Comparison of ENCODE assay signal across 13 mouse cellular contexts in genomic region chr13:21454133-21454532, GRCm38 (mm10). TPM values are rescaled to one million over a fixed set of nuclear protein-coding genes. Genes with fewer than 3 reads are reported as not detected.
DNase-seq lines count a peak whose midpoint lies in the region; ATAC-seq and TF ChIP-seq lines count a peak whose summit lies in the region.
"Had no signal": no experiment of that assay in that cellular context is flagged by ENCODE, and none has a peak within 500 bp of the region (broad histone marks: within the 10 kb centered on the region; RNA-seq: fewer than 3 reads in every experiment).

No protein-coding gene starts in this region.

- peak overlapping the region; percentile 54; the same call in 1 of the 2 replicates for H3K4me2 ChIP-seq in hindbrain, postnatal 0 days (ENCODE audit: low read depth, low read length)
- no peak overlapping the region for H3K4me2 ChIP-seq in hindbrain, embryonic 12.5 days (replicated peaks)
- peak overlapping the region; percentile 79; the same call in 1 of the 2 replicates for H3K4me2 ChIP-seq in CH12.LX (ENCODE audit: insufficient read depth, low read depth, poor library complexity, severe bottlenecking)
- peak overlapping the region; percentile 69 for H3K4me2 ChIP-seq in liver, embryonic 15.5 days

- no peak for TF ChIP-seq CTCF in hindbrain, postnatal 0 days (IDR thresholded peaks at IDR 0.05; ENCODE audit: low read depth)
- TF ChIP-seq CTCF in CH12.LX (conservative IDR thresholded peaks at IDR 0.05 in 1 of 2, IDR thresholded peaks at IDR 0.05 in 1 of 2; ENCODE audit: low read depth in 2 of 2, low read length in 2 of 2), result no peak

- no peak for ATAC-seq in erythroblast, adult 5-6 weeks (replicated peaks; ENCODE audit: low FRiP score, poor library complexity, severe bottlenecking)
- ATAC-seq in hindbrain, postnatal 0 days, result no peak
- ATAC-seq in hindbrain, embryonic 12.5 days (ENCODE audit: low FRiP score), result no peak
- peak; percentile 74 for ATAC-seq in liver, embryonic 15.5 days (ENCODE audit: insufficient read depth)

- TF ChIP-seq EP300 in CH12.LX (IDR thresholded peaks at IDR 0.05; ENCODE audit: low read length), result no peak

- H3K27ac ChIP-seq in hindbrain, postnatal 0 days, result no peak overlapping the region
- H3K27ac ChIP-seq in hindbrain, embryonic 12.5 days, result no peak overlapping the region
- no peak overlapping the region for H3K27ac ChIP-seq in CH12.LX (ENCODE audit: insufficient read depth, low read depth)
- peak overlapping the region; percentile 79; the same call in 1 of the 2 replicates for H3K27ac ChIP-seq in liver, embryonic 15.5 days (replicated peaks)

- H3K79me2 ChIP-seq in CH12.LX (replicated peaks; ENCODE audit: control insufficient read depth, extremely low read depth, insufficient read depth, poor library complexity, severe bottlenecking), result peaks cover 31% of the 10 kb centered on the region

- no peak for TF ChIP-seq RAD21 in CH12.LX (IDR thresholded peaks at IDR 0.05; ENCODE audit: low read depth, low read length)

- no peaks in the 10 kb centered on the region for H3K9me3 ChIP-seq in erythroblast, embryonic 14.5 days (ENCODE audit: control insufficient read depth, low read length)
- H3K9me3 ChIP-seq in hindbrain, postnatal 0 days (ENCODE audit: low read length), result no peaks in the 10 kb centered on the region
- H3K9me3 ChIP-seq in hindbrain, embryonic 12.5 days (replicated peaks), result no peaks in the 10 kb centered on the region
- no peaks in the 10 kb centered on the region for H3K9me3 ChIP-seq in CH12.LX (replicated peaks; ENCODE audit: low read length)
- no peaks in the 10 kb centered on the region for H3K9me3 ChIP-seq in liver, embryonic 15.5 days (replicated peaks)
- H3K9me3 ChIP-seq: forebrain, embryonic 12.5 days had no signal

- no peak overlapping the region for H3K9ac ChIP-seq in hindbrain, postnatal 0 days (replicated peaks; ENCODE audit: low read length)
- no peak overlapping the region for H3K9ac ChIP-seq in hindbrain, embryonic 12.5 days
- peak overlapping the region; percentile 64; the same call in 1 of the 2 replicates for H3K9ac ChIP-seq in CH12.LX (ENCODE audit: insufficient read depth, low read depth)
- no peak overlapping the region for H3K9ac ChIP-seq in liver, embryonic 15.5 days

- DNase-seq in hindbrain, postnatal 0 days (ENCODE audit: low spot score), result no peak
- no peak for DNase-seq in CH12.LX (ENCODE audit: extremely low read depth)
- no peak for DNase-seq in right cerebral cortex, postnatal 14 days
- no peak for DNase-seq in retina, postnatal 1 day

- dilution Hi-C loops in CH12.LX (cut with MboI; ENCODE audit: extremely low pct_ligation_motif_present, extremely low pct_unique_long_range_greater_than_20kb, low sequenced_read_pairs), result no loop called here

- TF ChIP-seq POLR2A in CH12.LX (IDR thresholded peaks at IDR 0.05; ENCODE audit: low read depth, low read length), result no peak

- peak overlapping the region; percentile 72 for H3K4me3 ChIP-seq in erythroblast, embryonic 14.5 days (replicated peaks)
- H3K4me3 ChIP-seq in hindbrain, postnatal 0 days (ENCODE audit: low read length), result peak overlapping the region; percentile 76; the same call in 1 of the 2 replicates
- no peak overlapping the region for H3K4me3 ChIP-seq in hindbrain, embryonic 12.5 days
- peak overlapping the region in 1 of 3 experiments; percentile 83 for H3K4me3 ChIP-seq in CH12.LX (replicated peaks in 1 of 3; ENCODE audit: low read depth in 2 of 3, low read length in 2 of 3, poor library complexity in 1 of 3)
- H3K4me3 ChIP-seq in liver, embryonic 15.5 days (replicated peaks), result no peak overlapping the region; the same call in 1 of the 2 replicates

- H3K27me3 ChIP-seq in erythroblast, embryonic 14.5 days (ENCODE audit: control insufficient read depth), result peaks cover 27% of the 10 kb centered on the region
- no peaks in the 10 kb centered on the region for H3K27me3 ChIP-seq in hindbrain, postnatal 0 days (ENCODE audit: insufficient read depth, low read length)
- H3K27me3 ChIP-seq in hindbrain, embryonic 12.5 days, result peaks cover 11% of the 10 kb centered on the region
- H3K27me3 ChIP-seq in CH12.LX (replicated peaks), result no peaks in the 10 kb centered on the region
- peaks cover 17% of the 10 kb centered on the region for H3K27me3 ChIP-seq in liver, embryonic 15.5 days
- H3K27me3 ChIP-seq: Patski had no signal

- peaks cover 15% of the 10 kb centered on the region for H3K4me1 ChIP-seq in erythroblast, embryonic 14.5 days (ENCODE audit: control insufficient read depth)
- peaks cover 7% of the 10 kb centered on the region; the same call in 1 of the 2 replicates for H3K4me1 ChIP-seq in hindbrain, postnatal 0 days (ENCODE audit: insufficient read depth, low read length)
- peaks cover 10% of the 10 kb centered on the region for H3K4me1 ChIP-seq in hindbrain, embryonic 12.5 days
- peaks cover 0 to 14% of the 10 kb centered on the region in 2 experiments; a peak in 2 of 4 replicates for H3K4me1 ChIP-seq in CH12.LX (ENCODE audit: control insufficient read depth in 1 of 2, insufficient read depth in 2 of 2)
- H3K4me1 ChIP-seq in liver, embryonic 15.5 days (replicated peaks), result peaks cover 16% of the 10 kb centered on the region

- WGBS in hindbrain, postnatal 0 days, result 92% methylated on average over 3 of the region's 3 CpGs
- 96% methylated on average over 3 of the region's 3 CpGs for WGBS in hindbrain, embryonic 12.5 days
- 66% methylated on average over 3 of the region's 3 CpGs for WGBS in liver, embryonic 15.5 days (ENCODE audit: insufficient replicate concordance)

- H3K36me3 ChIP-seq in erythroblast, embryonic 14.5 days (ENCODE audit: control insufficient read depth), result peaks cover 2% of the 10 kb centered on the region
- no peaks in the 10 kb centered on the region for H3K36me3 ChIP-seq in hindbrain, postnatal 0 days (ENCODE audit: insufficient read depth, low read length)
- no peaks in the 10 kb centered on the region for H3K36me3 ChIP-seq in hindbrain, embryonic 12.5 days
- peaks cover under 1 to 22% of the 10 kb centered on the region in 2 experiments for H3K36me3 ChIP-seq in CH12.LX (replicated peaks in 1 of 2; ENCODE audit: control insufficient read depth in 1 of 2, insufficient read depth in 1 of 2, low read length in 1 of 2)
- H3K36me3 ChIP-seq in liver, embryonic 15.5 days (replicated peaks), result no peaks in the 10 kb centered on the region

- in situ Hi-C loops in CH12.LX (cut with MboI; ENCODE audit: low pct_ligation_motif_present, low pct_unique_long_range_greater_than_20kb, low sequenced_read_pairs), result loop anchor here (10.0 kb wide), 1 partner anchor 49 kb away; the partner anchor contains the start of gene Zkscan3

RNA-seq across cellular contexts. Expression of gene Zscan26, which starts 0.6 kb away (rescaled TPM):
- 0.08 and 0.09 TPM in 2 replicates for polyA plus RNA-seq in erythroblast, embryonic 14.5 days (2012)
- total RNA-seq in erythroblast, adult 5-6 weeks (2015; ENCODE audit: low replicate concordance), result 3.8 and 4.8 TPM in 2 replicates
- 1.7 and 2.2 TPM in 2 replicates for total RNA-seq in erythroblast, adult 5-6 weeks (2017; ENCODE audit: low replicate concordance)
- total RNA-seq in hindbrain, postnatal 0 days (2014; rRNA removed), result 18.8 and 18.9 TPM in 2 replicates
- polyA plus RNA-seq in hindbrain, postnatal 0 days (2015; fragmentation: Nextera tagmentation; extraction: Ambion mirVana), result 19.4 and 23.5 TPM in 2 replicates
- 23.4 and 26.2 TPM in 2 replicates for polyA plus RNA-seq in hindbrain, embryonic 12.5 days (2016; fragmentation: Nextera tagmentation; extraction: Ambion mirVana)
- total RNA-seq in CH12.LX (2012; rRNA removed) (14.8 and 16.0 TPM in 2 replicates), CH12.LX (2014; rRNA removed) (20.9 and 25.9 TPM in 2 replicates)
- 13.4 and 14.2 TPM in 2 replicates for polyA plus RNA-seq in CH12.LX (2012; ENCODE audit: insufficient read length, low read depth)
- 9.6 and 11.0 TPM in 2 replicates for polyA plus RNA-seq in liver, embryonic 15.5 days (2015; fragmentation: Nextera tagmentation; extraction: Ambion mirVana)

RNA-seq across cellular contexts. Expression of gene Pgbd1, which starts 13.3 kb away (rescaled TPM):
- polyA plus RNA-seq in erythroblast, embryonic 14.5 days (2012), result 0.04 and 0.05 TPM in 2 replicates
- total RNA-seq in erythroblast, adult 5-6 weeks (2015; ENCODE audit: low replicate concordance), result not detected in 2 replicates
- total RNA-seq in erythroblast, adult 5-6 weeks (2017; ENCODE audit: low replicate concordance), result 1.1 TPM in 1 of 2 replicates, not detected in the other
- 3.3 and 6.3 TPM in 2 replicates for total RNA-seq in hindbrain, postnatal 0 days (2014; rRNA removed)
- 2.0 and 2.1 TPM in 2 replicates for polyA plus RNA-seq in hindbrain, postnatal 0 days (2015; fragmentation: Nextera tagmentation; extraction: Ambion mirVana)
- 4.2 and 4.9 TPM in 2 replicates for polyA plus RNA-seq in hindbrain, embryonic 12.5 days (2016; fragmentation: Nextera tagmentation; extraction: Ambion mirVana)
- 3.1 and 4.0 TPM in 2 replicates for total RNA-seq in CH12.LX (2012; rRNA removed)
- total RNA-seq in CH12.LX (2014; rRNA removed), result 7.0 and 7.4 TPM in 2 replicates
- polyA plus RNA-seq in CH12.LX (2012; ENCODE audit: insufficient read length, low read depth), result 3.0 and 3.9 TPM in 2 replicates
- polyA plus RNA-seq in liver, embryonic 15.5 days (2015; fragmentation: Nextera tagmentation; extraction: Ambion mirVana), result 1.0 and 1.2 TPM in 2 replicates

RNA-seq across cellular contexts. Expression of gene Nkapl, which starts 14.2 kb away (rescaled TPM):
- 0.37 and 0.41 TPM in 2 replicates for polyA plus RNA-seq in erythroblast, embryonic 14.5 days (2012)
- 1.3 TPM in 1 of 2 replicates, not detected in the other for total RNA-seq in erythroblast, adult 5-6 weeks (2015; ENCODE audit: low replicate concordance)
- total RNA-seq in erythroblast, adult 5-6 weeks (2017; ENCODE audit: low replicate concordance), result not detected in 2 replicates
- 0.86 and 1.1 TPM in 2 replicates for total RNA-seq in hindbrain, postnatal 0 days (2014; rRNA removed)
- polyA plus RNA-seq in hindbrain, postnatal 0 days (2015; fragmentation: Nextera tagmentation; extraction: Ambion mirVana), result 1.5 and 2.6 TPM in 2 replicates
- 2.5 and 2.7 TPM in 2 replicates for polyA plus RNA-seq in hindbrain, embryonic 12.5 days (2016; fragmentation: Nextera tagmentation; extraction: Ambion mirVana)
- total RNA-seq in CH12.LX (2012; rRNA removed), result 0.76 and 0.80 TPM in 2 replicates
- 0.84 and 0.90 TPM in 2 replicates for total RNA-seq in CH12.LX (2014; rRNA removed)
- 0.26 and 0.56 TPM in 2 replicates for polyA plus RNA-seq in CH12.LX (2012; ENCODE audit: insufficient read length, low read depth)
- 0.66 and 0.94 TPM in 2 replicates for polyA plus RNA-seq in liver, embryonic 15.5 days (2015; fragmentation: Nextera tagmentation; extraction: Ambion mirVana)

RNA-seq across cellular contexts. Expression of gene Zkscan4, which starts 24.6 kb away (rescaled TPM):
- 0.01 TPM in 1 of 2 replicates, not detected in the other for polyA plus RNA-seq in erythroblast, embryonic 14.5 days (2012)
- total RNA-seq in erythroblast, adult 5-6 weeks (2015; ENCODE audit: low replicate concordance), result not detected in 2 replicates
- not detected in 2 replicates for total RNA-seq in erythroblast, adult 5-6 weeks (2017; ENCODE audit: low replicate concordance)
- 6.0 and 6.2 TPM in 2 replicates for total RNA-seq in hindbrain, postnatal 0 days (2014; rRNA removed)
- 5.1 and 5.6 TPM in 2 replicates for polyA plus RNA-seq in hindbrain, postnatal 0 days (2015; fragmentation: Nextera tagmentation; extraction: Ambion mirVana)
- polyA plus RNA-seq in hindbrain, embryonic 12.5 days (2016; fragmentation: Nextera tagmentation; extraction: Ambion mirVana), result 6.8 and 7.0 TPM in 2 replicates
- total RNA-seq in CH12.LX (2012; rRNA removed) (not detected in 2 replicates), CH12.LX (2014; rRNA removed) (not detected in 2 replicates)
- polyA plus RNA-seq in CH12.LX (2012; ENCODE audit: insufficient read length, low read depth), result not detected in 2 replicates
- 0.31 and 0.38 TPM in 2 replicates for polyA plus RNA-seq in liver, embryonic 15.5 days (2015; fragmentation: Nextera tagmentation; extraction: Ambion mirVana)

RNA-seq across cellular contexts. Expression of gene Gm10065, which starts 25.1 kb away (rescaled TPM):
- polyA plus RNA-seq in erythroblast, embryonic 14.5 days (2012), result not detected in 2 replicates
- not detected in 2 replicates for total RNA-seq in erythroblast, adult 5-6 weeks (2015; ENCODE audit: low replicate concordance)
- total RNA-seq in erythroblast, adult 5-6 weeks (2017; ENCODE audit: low replicate concordance), result not detected in 2 replicates
- total RNA-seq in hindbrain, postnatal 0 days (2014; rRNA removed), result not detected in 2 replicates
- not detected in 2 replicates for polyA plus RNA-seq in hindbrain, postnatal 0 days (2015; fragmentation: Nextera tagmentation; extraction: Ambion mirVana)
- not detected in 2 replicates for polyA plus RNA-seq in hindbrain, embryonic 12.5 days (2016; fragmentation: Nextera tagmentation; extraction: Ambion mirVana)
- total RNA-seq in CH12.LX (2012; rRNA removed), result not detected in 2 replicates
- total RNA-seq in CH12.LX (2014; rRNA removed), result not detected in 2 replicates
- not detected in 2 replicates for polyA plus RNA-seq in CH12.LX (2012; ENCODE audit: insufficient read length, low read depth)
- not detected in 2 replicates for polyA plus RNA-seq in liver, embryonic 15.5 days (2015; fragmentation: Nextera tagmentation; extraction: Ambion mirVana)
- total RNA-seq: adrenal gland, postnatal 36 days; left cerebral cortex, adult 8-10 months; megakaryocyte progenitor cell, adult 5-6 weeks had no signal
- polyA plus RNA-seq: forebrain, embryonic 12.5 days; Patski had no signal

Comparison
In these comparisons a context has a peak if more than half of its experiments do, and no peak if none do; other contexts are left out.
1. H3K4me3 ChIP-seq: peak in erythroblast, embryonic 14.5 days (single experiment) and hindbrain, postnatal 0 days (single experiment); none in hindbrain, embryonic 12.5 days (single experiment) and liver, embryonic 15.5 days (single experiment).